Mouse (Mus musculus): Measurements from ENCODE around the gene Fbxo11. TPM values are rescaled to one million over a fixed set of nuclear protein-coding genes. Genes with fewer than 3 reads are reported as not detected.

Fbxo11 gene
- total and polyA plus RNA-seq, 3 experiments = 9.4 to 91.4 (median 17.5) TPM

- no peaks in the 10 kb centered on the region for H3K27me3 ChIP-seq (ENCODE audit: control insufficient read depth in 1 of 2, insufficient read depth in 2 of 2, low read length in 2 of 2)
- peak; percentile 73 for DNase-seq (ENCODE audit: low read depth, low spot score)
- H3K4me3 ChIP-seq (ENCODE audit: control insufficient read depth in 1 of 2, insufficient read depth in 1 of 2, low read depth in 2 of 2, low read length in 2 of 2) = no peak overlapping the region
- peaks cover 46% of the 10 kb centered on the region for H3K79me2 ChIP-seq (ENCODE audit: control insufficient read depth, insufficient read depth, low read length, poor library complexity)
- H3K27ac ChIP-seq (ENCODE audit: control insufficient read depth, low read depth, low read length) = 0 out of 2 replicates have a peak overlapping the region, but pooled peaks have one; percentile 31
- H3K36me3 ChIP-seq (ENCODE audit: control insufficient read depth in 1 of 2, insufficient read depth in 2 of 2, low read length in 2 of 2) = peaks cover 0 to 45% of the 10 kb centered on the region in 2 experiments; a peak in 2 of 4 replicates
- H3K9ac ChIP-seq (ENCODE audit: control insufficient read depth, low read depth, low read length, poor library complexity, severe bottlenecking) = no peak overlapping the region
- H3K4me1 ChIP-seq (ENCODE audit: control insufficient read depth in 1 of 2, insufficient read depth in 2 of 2, low read length in 2 of 2) = peaks cover 31 to 32% of the 10 kb centered on the region in 2 experiments
- H3K9me3 ChIP-seq (replicated peaks; ENCODE audit: insufficient read depth, low read length) = no peaks in the 10 kb centered on the region
- no peak for TF ChIP-seq GABPA (IDR thresholded peaks at IDR 0.05; ENCODE audit: low read depth, low read length)
- peak; percentile 50; the same call in 1 of the 2 replicates for TF ChIP-seq ETS1 (IDR thresholded peaks at IDR 0.05; ENCODE audit: low read depth, low read length)
- no peak for TF ChIP-seq POLR2A (IDR thresholded peaks at IDR 0.05; ENCODE audit: control insufficient read depth in 1 of 2, insufficient read depth in 1 of 2, low read depth in 1 of 2, low read length in 2 of 2, poor library complexity in 1 of 2)
- TF ChIP-seq RAD21 (IDR thresholded peaks at IDR 0.05; ENCODE audit: low read depth, low read length) = no peak
- TF ChIP-seq HCFC1 (IDR thresholded peaks at IDR 0.05; ENCODE audit: low read depth, low read length) = no peak
- TF ChIP-seq MAFK (IDR thresholded peaks at IDR 0.05; ENCODE audit: borderline replicate concordance, low read depth, low read length) = no peak
- TF ChIP-seq POLR2AphosphoS2 (IDR thresholded peaks at IDR 0.05; ENCODE audit: low read length) = no peak
- TF ChIP-seq TAL1 (IDR thresholded peaks at IDR 0.05; ENCODE audit: low read length) = peak; percentile 76
- TF ChIP-seq SIN3A (IDR thresholded peaks at IDR 0.05; ENCODE audit: low read length) = peak; percentile 37
- peak; percentile 87 for TF ChIP-seq GATA1 (IDR thresholded peaks at IDR 0.05; ENCODE audit: low read depth, low read length)
- 0 out of 2 replicates have a peak, but pooled peaks have one; percentile 25 for TF ChIP-seq MYC (IDR thresholded peaks at IDR 0.05; ENCODE audit: low read depth, low read length)
- no peak for TF ChIP-seq KAT2A (conservative IDR thresholded peaks at IDR 0.05; ENCODE audit: low read depth, low read length)
- TF ChIP-seq EP300 (IDR thresholded peaks at IDR 0.05; ENCODE audit: low read depth in 1 of 2, low read length in 2 of 2) = peak; percentile 64
- 0 out of 2 replicates have a peak, but pooled peaks have one; percentile 32 for TF ChIP-seq MAX (IDR thresholded peaks at IDR 0.05; ENCODE audit: low read length)
- TF ChIP-seq E2F4 (IDR thresholded peaks at IDR 0.05; ENCODE audit: borderline replicate concordance, low read depth, low read length) = no peak
- TF ChIP-seq TBP (IDR thresholded peaks at IDR 0.05; ENCODE audit: low read depth, low read length) = 0 out of 2 replicates have a peak, but pooled peaks have one; percentile 22
- no peak for TF ChIP-seq CHD2 (IDR thresholded peaks at IDR 0.05; ENCODE audit: low read length)
- TF ChIP-seq TCF12 (IDR thresholded peaks at IDR 0.05; ENCODE audit: low read depth, low read length) = peak; percentile 57
- TF ChIP-seq NELFE (IDR thresholded peaks at IDR 0.05; ENCODE audit: low read depth, low read length) = no peak
- peak; percentile 53 for TF ChIP-seq RCOR1 (IDR thresholded peaks at IDR 0.05; ENCODE audit: low read depth, low read length)
- TF ChIP-seq ZKSCAN1 (IDR thresholded peaks at IDR 0.05; ENCODE audit: low read depth, low read length) = no peak
- TF ChIP-seq NRF1 (IDR thresholded peaks at IDR 0.05; ENCODE audit: insufficient read depth, low read depth, low read length, poor library complexity, severe bottlenecking) = no peak
- no peak for TF ChIP-seq ZNF384 (IDR thresholded peaks at IDR 0.05; ENCODE audit: low read depth, low read length)
Measured at GRCm38 (mm10) chr17:88031755-88032154, 33.3 kb downstream of the Fbxo11 start.

Measured in MEL (cell line).